Mouse (Mus musculus): ENCODE measurements around the gene Cd47. TPM values are rescaled to one million over a fixed set of nuclear protein-coding genes. Genes with fewer than 3 reads are reported as not detected.
A peak's percentile ranks its signal among the peaks of the same experiment; 100 is the strongest.

Gene Cd47
- total and polyA plus RNA-seq, 2 experiments from 2014 or later, result 32.9 to 77.8 TPM

DNA sequence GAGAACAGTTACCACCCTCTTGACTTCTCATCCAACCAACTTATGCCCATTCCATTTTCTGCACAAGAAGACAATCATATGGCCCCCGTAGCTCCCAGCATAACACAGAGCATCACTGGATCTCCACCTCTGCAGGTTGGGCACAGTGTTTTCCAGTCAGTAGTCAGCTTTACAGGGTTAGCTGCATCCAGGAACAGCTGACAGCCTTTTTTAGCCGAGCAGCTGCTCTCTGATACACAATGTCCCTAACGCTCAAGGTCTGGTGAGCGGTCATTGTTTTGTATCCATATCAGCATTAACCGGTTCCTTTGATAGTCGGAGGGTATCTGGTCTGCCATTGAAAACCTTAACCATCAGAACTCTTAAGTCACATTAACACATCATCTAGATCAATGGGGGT, 53.3 kb downstream of the Cd47 start:
- ATAC-seq (ENCODE audit: insufficient read depth, low read depth) (no peak), DNase-seq (ENCODE audit: low spot score) (no peak)
- no peak overlapping the region for H3K4me3 ChIP-seq (ENCODE audit: low read depth, low read length)
- TF ChIP-seq EP300 (IDR thresholded peaks at IDR 0.05; ENCODE audit: low read depth) (no peak), CTCF (IDR thresholded peaks at IDR 0.05; ENCODE audit: low read depth) (no peak)
- no peak overlapping the region for H3K9ac ChIP-seq (replicated peaks; ENCODE audit: low read depth, low read length)
- H3K4me2 ChIP-seq (ENCODE audit: low read depth, low read length), result peak overlapping the region; percentile 6; the same call in 1 of the 2 replicates
- WGBS, result 74% methylated on average over 6 of the region's 6 CpGs
- H3K27me3 ChIP-seq (ENCODE audit: control insufficient read depth, insufficient read depth, low read length), result no peaks in the 10 kb centered on the region
- H3K4me1 ChIP-seq (ENCODE audit: control insufficient read depth, insufficient read depth), result peaks cover 17% of the 10 kb centered on the region
- no peaks in the 10 kb centered on the region for H3K36me3 ChIP-seq (replicated peaks; ENCODE audit: control insufficient read depth, insufficient read depth, low read length)
- no peak overlapping the region for H3K27ac ChIP-seq (ENCODE audit: low read depth)
- H3K9me3 ChIP-seq (replicated peaks; ENCODE audit: control insufficient read depth, low read length), result no peaks in the 10 kb centered on the region

DNA sequence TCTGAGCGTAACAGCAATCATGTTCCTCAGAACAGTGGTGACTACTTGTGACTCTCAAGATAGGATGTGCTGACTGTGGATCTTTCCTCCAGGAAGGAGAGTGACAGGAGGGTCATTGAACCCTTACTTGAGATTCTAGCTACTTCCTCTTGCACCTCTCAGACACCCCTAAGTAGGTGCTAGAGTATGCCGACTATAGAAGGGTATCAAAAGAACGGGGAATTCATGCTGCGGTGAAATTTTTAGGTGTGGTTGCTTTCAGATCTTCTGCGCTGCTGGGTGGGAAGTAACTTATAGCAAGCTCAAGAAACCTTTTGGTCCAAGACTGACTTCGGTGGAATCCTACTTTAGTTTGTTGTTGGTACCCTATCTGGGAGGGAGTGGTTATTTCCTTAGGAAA, 53.9 kb downstream of the Cd47 start:
- 78% methylated on average over 6 of the region's 6 CpGs for WGBS
- Histone ChIP-seq H3K4me1 (ENCODE audit: control insufficient read depth, insufficient read depth) (peaks cover 22% of the 10 kb centered on the region), H3K27me3 (ENCODE audit: control insufficient read depth, insufficient read depth, low read length) (no peaks in the 10 kb centered on the region), H3K4me2 (ENCODE audit: low read depth, low read length) (peak overlapping the region; percentile 70), H3K27ac (ENCODE audit: low read depth) (no peak overlapping the region; the same call in 1 of the 2 replicates), H3K4me3 (ENCODE audit: low read depth, low read length) (peak overlapping the region; percentile 88; the same call in 1 of the 2 replicates), H3K36me3 (replicated peaks; ENCODE audit: control insufficient read depth, insufficient read depth, low read length) (no peaks in the 10 kb centered on the region), H3K9ac (replicated peaks; ENCODE audit: low read depth, low read length) (no peak overlapping the region), H3K9me3 (replicated peaks; ENCODE audit: control insufficient read depth, low read length) (no peaks in the 10 kb centered on the region)
- DNase-seq (ENCODE audit: low spot score) (no peak), ATAC-seq (ENCODE audit: insufficient read depth, low read depth) (no peak)
- no peak for TF ChIP-seq EP300 (IDR thresholded peaks at IDR 0.05; ENCODE audit: low read depth)
- TF ChIP-seq CTCF (IDR thresholded peaks at IDR 0.05; ENCODE audit: low read depth), result no peak

DNA sequence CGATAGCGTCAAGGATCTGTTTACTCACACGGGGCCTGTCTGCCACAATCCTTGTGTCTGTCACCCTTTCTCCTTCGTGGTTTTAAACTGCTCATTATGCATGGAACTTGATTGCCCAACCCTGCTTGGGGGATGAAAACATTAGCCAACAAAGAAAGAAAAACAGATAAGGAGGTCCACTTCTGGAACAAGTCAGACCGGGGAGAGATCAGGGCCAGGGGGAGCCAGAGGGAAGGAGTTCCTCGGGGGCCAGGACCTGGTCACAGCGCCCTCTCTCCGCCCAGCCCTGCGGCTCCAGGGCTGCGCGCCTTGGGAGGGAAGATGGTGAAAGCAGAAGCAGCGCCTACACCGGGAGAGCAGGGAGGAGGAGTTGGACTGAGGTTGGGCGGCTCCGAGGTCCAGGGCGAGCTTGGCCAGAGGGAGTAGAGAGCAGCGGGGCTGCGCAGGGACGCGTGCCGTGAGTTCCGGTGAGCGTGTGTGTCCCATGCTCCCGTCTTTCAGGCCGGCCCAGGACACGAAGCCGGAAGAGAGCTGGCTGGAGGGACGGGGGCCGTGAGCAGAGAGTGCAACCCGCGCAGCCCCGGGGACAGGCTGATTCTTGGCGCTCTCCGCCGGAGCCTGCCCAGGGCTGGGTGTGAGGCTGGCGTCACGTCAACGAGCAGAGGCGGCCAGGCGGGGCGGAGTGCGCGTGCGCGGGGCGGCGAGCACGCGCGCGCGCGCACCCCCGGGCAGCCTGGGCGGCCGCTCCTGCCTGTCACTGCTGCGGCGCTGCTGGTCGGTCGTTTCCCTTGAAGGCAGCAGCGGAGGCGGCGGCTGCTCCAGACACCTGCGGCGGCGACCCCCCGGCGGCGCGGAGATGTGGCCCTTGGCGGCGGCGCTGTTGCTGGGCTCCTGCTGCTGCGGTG, 54.9 kb downstream of the Cd47 start:
- H3K4me1 ChIP-seq (ENCODE audit: control insufficient read depth, insufficient read depth), result peaks cover 29% of the 10 kb centered on the region
- TF ChIP-seq CTCF (IDR thresholded peaks at IDR 0.05; ENCODE audit: low read depth) (peak; percentile 51), EP300 (IDR thresholded peaks at IDR 0.05; ENCODE audit: low read depth) (no peak)
- peak overlapping the region; percentile 88 for H3K4me3 ChIP-seq (ENCODE audit: low read depth, low read length)
- H3K4me2 ChIP-seq (ENCODE audit: low read depth, low read length), result peak overlapping the region; percentile 70
- peak; percentile 93 for DNase-seq (ENCODE audit: low spot score)
- peak overlapping the region; percentile 82 for H3K9ac ChIP-seq (replicated peaks; ENCODE audit: low read depth, low read length)
- no peaks in the 10 kb centered on the region for H3K27me3 ChIP-seq (ENCODE audit: control insufficient read depth, insufficient read depth, low read length)
- ATAC-seq (ENCODE audit: insufficient read depth, low read depth), result peak; percentile 94
- no peaks in the 10 kb centered on the region for H3K36me3 ChIP-seq (replicated peaks; ENCODE audit: control insufficient read depth, insufficient read depth, low read length)
- no peaks in the 10 kb centered on the region for H3K9me3 ChIP-seq (replicated peaks; ENCODE audit: control insufficient read depth, low read length)
- WGBS, result under 1% methylated on average over 49 of the region's 74 CpGs
- H3K27ac ChIP-seq (ENCODE audit: low read depth), result peak overlapping the region; percentile 97

DNA sequence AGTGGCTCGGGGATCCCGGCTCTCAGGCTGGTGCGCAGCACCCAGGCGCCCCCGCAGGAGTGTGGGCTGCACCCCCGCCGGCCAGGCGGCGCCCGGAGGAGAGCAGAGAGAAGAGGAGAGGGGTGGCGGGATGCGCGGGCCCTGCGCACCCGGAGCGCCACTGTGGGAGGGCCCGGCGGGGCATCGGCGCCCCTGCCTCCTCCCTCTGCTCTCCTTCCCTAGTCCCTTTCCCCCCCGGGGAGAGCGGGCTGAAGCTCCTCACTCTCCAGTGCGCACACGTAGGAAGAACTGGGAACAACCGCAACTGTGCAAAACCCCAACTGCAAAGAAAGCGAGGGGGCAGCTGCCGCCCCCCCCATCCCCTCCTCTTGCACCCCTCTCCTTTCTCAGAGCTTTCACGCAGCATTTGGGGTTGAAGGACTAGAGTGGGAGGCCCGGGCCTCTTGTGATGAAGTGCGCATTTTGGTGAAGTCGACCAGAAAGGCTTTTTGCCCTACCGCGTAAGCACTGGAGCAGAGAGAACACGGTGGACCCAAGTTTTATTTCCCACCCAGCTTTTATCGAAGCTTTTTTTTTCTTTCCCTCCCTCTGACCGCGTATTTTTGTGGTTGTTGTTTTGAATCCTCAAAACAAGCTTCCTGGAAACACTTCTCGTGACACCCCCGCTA, 55.6 kb downstream of the Cd47 start:
- peak overlapping the region; percentile 97 for H3K27ac ChIP-seq (ENCODE audit: low read depth)
- peak overlapping the region; percentile 70 for H3K4me2 ChIP-seq (ENCODE audit: low read depth, low read length)
- ATAC-seq (ENCODE audit: insufficient read depth, low read depth) (peak; percentile 65), DNase-seq (ENCODE audit: low spot score) (peak; percentile 53)
- no peaks in the 10 kb centered on the region for H3K36me3 ChIP-seq (replicated peaks; ENCODE audit: control insufficient read depth, insufficient read depth, low read length)
- peaks cover 29% of the 10 kb centered on the region for H3K4me1 ChIP-seq (ENCODE audit: control insufficient read depth, insufficient read depth)
- H3K27me3 ChIP-seq (ENCODE audit: control insufficient read depth, insufficient read depth, low read length), result no peaks in the 10 kb centered on the region
- TF ChIP-seq EP300 (IDR thresholded peaks at IDR 0.05; ENCODE audit: low read depth) (no peak), CTCF (IDR thresholded peaks at IDR 0.05; ENCODE audit: low read depth) (no peak)
- H3K4me3 ChIP-seq (ENCODE audit: low read depth, low read length), result peak overlapping the region; percentile 88
- H3K9me3 ChIP-seq (replicated peaks; ENCODE audit: control insufficient read depth, low read length), result no peaks in the 10 kb centered on the region
- peak overlapping the region; percentile 82 for H3K9ac ChIP-seq (replicated peaks; ENCODE audit: low read depth, low read length)
- WGBS, result under 1% methylated on average over 29 of the region's 39 CpGs

DNA sequence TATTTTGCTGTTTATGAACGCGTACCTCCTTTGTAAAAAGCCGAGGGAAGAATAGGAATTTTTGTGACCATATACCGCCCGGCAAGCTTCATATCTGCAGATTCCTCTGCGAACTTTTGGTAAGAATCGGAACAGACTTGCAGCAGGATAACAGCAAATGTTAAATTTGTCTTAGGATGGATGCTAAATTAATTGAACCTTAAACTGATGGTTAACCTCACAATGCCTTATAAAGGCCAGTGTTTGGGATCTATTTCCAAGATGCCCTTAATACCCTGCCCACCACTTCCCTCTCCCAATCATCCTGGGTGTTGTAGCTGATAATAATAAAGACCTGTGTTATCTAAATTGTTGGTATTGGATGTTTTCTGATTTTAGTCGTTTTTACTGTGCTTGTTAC, 56.3 kb downstream of the Cd47 start:
- H3K27me3 ChIP-seq (ENCODE audit: control insufficient read depth, insufficient read depth, low read length), result no peaks in the 10 kb centered on the region
- no peaks in the 10 kb centered on the region for H3K36me3 ChIP-seq (replicated peaks; ENCODE audit: control insufficient read depth, insufficient read depth, low read length)
- H3K4me3 ChIP-seq (ENCODE audit: low read depth, low read length), result peak overlapping the region; percentile 88
- ATAC-seq (ENCODE audit: insufficient read depth, low read depth), result no peak
- no peak for DNase-seq (ENCODE audit: low spot score)
- H3K4me1 ChIP-seq (ENCODE audit: control insufficient read depth, insufficient read depth), result peaks cover 29% of the 10 kb centered on the region
- H3K4me2 ChIP-seq (ENCODE audit: low read depth, low read length), result peak overlapping the region; percentile 70
- H3K27ac ChIP-seq (ENCODE audit: low read depth), result no peak overlapping the region
- TF ChIP-seq CTCF (IDR thresholded peaks at IDR 0.05; ENCODE audit: low read depth) (no peak), EP300 (IDR thresholded peaks at IDR 0.05; ENCODE audit: low read depth) (no peak)
- H3K9me3 ChIP-seq (replicated peaks; ENCODE audit: control insufficient read depth, low read length), result no peaks in the 10 kb centered on the region
- WGBS, result 8% methylated on average over 8 of the region's 8 CpGs
- peak overlapping the region; percentile 82 for H3K9ac ChIP-seq (replicated peaks; ENCODE audit: low read depth, low read length)

Data from heart, postnatal 0 days (tissue).